Mouse (Mus musculus) urinary bladder, adult 2 months (tissue): ENCODE measurements around the gene Gins2. TPM values are rescaled to one million over a fixed set of nuclear protein-coding genes. Genes with fewer than 3 reads are reported as not detected.

Experiments
- DNase-seq: peaks from one replicate; pipeline ENCODE4 v3.0.0; 2022; ENCODE audit warnings: low spot score
- polyA plus RNA-seq: library from polyadenylated mRNA; depleted of rRNA; stranded (reverse); fragments of >200 nt; gene quantifications from 2 replicates; pipeline ENCODE4 v1.2.3, GENCODE M21; 2012

Gene Gins2
- polyA plus RNA-seq, 1 experiment = 6.4 TPM

DNA sequence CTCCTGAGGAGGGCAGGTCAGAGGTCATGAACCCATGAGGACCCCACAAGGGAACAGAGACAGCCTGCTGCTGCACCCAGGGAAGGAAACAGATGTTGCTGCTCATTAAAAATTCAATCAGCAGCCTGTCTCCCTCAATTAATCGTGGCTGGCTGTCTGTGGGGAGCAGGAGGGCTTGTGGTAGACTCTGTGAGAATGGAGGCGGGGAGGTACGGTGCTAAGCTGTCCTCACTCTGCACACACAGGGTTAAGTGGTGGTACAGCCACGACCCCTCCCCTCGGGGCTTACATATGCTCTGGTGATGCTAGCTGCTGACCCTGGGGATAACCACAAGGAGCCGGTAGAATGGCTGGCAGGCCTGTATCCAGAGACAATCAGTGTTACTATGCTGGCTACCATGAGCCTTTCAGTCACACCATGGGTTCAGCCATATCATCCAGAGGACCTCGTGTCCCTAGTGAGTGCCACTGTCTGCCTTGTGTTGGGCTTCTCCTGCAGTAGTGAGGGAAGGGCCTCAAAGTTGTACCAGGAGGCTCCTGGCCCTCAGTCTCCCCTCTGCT, 23.9 kb downstream of the Gins2 start:
- DNase-seq = no peak

DNA sequence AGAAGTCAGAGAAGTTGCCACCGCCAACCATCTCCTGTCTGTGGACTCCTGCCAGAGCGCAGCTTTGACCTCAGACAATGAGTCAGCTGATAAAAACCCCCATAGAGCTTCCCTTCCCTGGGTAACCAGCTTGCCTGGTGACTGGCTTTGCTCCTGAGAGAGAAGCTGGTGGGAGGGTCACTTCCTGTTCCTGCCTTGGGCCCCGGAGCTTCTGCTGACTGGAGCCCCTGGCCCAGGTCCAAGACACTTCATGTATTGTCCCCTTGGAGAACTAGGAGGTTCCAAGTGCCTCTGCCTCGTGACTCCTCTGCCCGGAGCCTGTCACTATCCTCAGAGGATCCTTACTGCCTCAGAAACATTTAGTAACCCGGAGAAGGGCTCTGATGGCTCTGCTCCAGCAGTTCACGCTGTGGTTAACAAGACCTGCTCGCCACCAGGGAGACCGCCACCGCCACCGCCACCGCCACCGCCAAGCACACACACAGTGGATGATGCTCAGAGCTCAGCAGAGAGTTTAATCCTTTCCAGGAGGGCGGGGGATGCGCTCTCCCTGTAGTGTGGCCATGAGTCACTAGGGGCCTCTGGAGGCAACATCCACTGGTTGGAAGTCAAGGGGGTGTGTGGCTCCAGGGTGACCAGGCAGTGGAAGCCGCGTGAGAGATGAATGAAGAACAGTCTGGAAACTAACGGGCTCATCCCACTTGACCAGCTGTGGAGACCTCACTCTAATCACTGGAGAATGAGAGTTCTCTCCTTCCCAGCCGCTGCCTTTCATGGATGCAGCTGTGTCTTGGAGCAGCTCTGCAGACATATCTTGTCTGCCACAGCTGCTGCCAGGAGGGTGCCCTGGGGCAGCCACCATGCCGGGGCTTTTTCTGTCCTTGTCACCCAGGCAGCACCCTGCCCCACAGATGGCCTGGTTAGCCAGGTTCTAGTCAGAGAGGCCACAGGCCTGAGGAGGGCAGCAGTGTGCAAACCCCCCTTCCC, 25.0 kb downstream of the Gins2 start:
- no peak for DNase-seq

DNA sequence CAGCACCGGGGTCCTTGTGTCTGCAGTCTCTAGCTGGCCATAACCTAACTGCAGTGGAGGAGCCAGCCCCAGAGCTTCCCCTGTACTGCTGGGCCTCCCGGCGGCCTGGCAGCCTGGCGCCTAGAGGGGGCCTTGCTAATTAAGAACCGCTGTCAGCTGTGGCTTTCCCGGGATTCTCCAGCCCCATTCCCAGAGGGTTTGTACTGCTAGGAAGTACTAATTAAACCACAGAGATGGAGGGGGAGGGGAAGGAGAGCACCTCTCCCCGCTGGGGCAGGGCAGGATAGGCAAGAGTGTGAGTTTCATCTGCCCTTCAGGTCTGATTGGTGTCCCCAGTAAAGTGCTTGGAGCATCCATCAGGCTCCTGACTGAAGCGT, 25.8 kb downstream of the Gins2 start:
- no peak for DNase-seq

- no peak for DNase-seq
Measured at GRCm38 (mm10) chr8:120562680-120563347, 26.3 kb downstream of the Gins2 start.

DNA sequence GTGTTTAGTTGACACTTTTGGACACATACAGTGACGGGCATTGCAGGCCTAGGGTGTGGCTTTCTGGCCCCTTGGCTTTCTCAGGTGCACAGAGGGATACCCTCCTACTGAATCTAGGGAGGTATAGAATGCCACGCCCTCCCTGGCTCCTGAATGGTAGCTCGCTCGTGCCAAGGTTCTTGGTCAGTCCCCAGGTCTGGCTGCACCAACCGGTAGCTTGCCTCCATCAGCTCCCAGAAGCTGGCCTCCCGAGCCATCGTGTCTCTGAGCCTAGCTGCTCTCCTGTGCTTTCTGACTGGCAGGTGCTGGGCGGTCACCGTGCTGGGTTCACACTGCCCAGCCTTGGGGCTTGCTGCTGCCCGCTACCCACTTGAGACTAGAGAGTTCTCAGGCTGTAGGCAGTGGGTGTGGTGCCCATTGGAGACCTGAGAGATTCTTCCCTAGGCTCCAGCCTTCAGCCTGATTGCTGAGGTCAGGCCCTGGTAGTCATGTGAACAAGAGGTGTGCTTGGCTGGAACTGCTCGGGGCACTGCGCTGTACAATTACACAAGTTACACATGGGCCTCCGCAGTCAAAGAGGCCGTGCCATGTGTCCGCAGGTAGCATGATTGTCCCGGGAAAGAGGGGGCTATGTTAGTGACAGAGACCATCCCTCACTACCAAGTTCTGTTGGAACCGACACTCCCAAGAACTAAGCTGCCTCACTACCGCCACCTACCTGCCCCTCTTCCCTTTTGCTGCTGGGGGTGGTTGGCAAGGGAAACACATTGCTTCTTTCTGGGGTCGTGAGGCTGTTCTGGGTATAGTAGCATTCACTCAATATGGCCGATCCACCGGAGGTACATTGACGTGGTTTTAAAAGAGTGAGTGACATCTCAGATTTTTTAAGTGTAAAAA, 27.3 kb downstream of the Gins2 start:
- no peak for DNase-seq

GRCm38 (mm10) chr8:120560535-120560934, 28.6 kb downstream of the Gins2 start:
- DNase-seq = no peak

GRCm38 (mm10) chr8:120559654-120560053, 29.4 kb downstream of the Gins2 start:
- no peak for DNase-seq

DNA sequence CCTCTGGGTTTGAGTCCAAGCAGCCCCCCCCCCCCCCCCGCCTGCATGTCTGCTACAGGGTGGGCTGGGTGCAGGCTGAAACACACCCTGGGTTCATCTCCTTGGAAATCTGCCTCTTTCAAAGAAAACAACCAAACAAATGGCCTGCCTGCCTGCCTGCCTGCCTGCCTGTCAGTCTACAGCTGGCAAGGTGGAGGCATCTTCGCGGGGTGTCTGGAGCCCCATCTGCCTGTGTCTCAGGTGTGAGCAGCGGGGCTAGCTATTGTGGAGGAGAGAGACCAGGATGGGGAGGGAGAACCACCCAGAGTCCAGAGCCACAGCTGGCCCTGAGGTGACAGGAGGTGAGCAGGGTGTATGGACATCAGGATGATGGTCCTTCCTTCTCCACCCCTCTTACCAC, 30.9 kb downstream of the Gins2 start:
- no peak for DNase-seq

DNA sequence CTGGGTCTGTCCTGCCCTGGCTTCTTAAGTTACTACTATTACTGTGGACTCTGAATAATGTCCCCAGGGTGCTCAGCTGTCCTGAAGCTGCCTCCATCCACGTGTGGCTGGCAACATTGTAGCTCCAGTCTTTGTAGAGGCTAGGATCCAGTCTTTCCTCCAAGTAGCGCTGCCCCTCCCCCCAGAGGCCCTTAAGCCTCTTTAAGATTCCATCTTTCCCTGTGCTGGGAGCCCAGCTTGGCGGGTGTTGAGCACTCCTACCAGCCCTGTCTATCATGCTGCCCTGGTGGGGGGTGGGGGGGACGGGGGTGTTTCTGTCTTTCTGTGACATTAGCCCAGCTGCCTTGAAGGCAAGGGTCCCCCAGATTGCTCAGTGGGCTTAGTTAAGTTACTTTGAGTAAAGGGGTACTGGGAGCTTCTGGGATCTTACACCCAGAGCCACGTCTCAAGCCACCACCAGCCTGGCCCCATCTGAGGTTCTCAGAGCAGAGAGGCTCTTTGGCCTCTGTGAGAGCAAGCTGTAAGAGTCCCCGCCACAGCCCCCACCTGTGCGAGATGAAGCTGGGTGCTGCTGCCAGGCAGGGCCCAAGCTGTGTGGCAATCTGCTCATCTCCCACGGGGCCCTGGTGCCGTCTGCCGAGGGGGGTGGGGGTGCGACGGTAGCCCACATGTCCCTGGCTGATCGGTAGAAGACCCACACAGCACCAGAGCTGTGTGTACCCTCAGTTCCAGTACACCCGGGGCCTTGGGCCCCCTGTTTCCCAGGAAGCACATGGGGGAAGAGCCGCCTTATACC, 31.7 kb downstream of the Gins2 start:
- DNase-seq = no peak

GRCm38 (mm10) chr8:120556198-120556892, 32.8 kb downstream of the Gins2 start:
- no peak for DNase-seq

GRCm38 (mm10) chr8:120554466-120555039, 34.6 kb downstream of the Gins2 start:
- no peak for DNase-seq

DNA sequence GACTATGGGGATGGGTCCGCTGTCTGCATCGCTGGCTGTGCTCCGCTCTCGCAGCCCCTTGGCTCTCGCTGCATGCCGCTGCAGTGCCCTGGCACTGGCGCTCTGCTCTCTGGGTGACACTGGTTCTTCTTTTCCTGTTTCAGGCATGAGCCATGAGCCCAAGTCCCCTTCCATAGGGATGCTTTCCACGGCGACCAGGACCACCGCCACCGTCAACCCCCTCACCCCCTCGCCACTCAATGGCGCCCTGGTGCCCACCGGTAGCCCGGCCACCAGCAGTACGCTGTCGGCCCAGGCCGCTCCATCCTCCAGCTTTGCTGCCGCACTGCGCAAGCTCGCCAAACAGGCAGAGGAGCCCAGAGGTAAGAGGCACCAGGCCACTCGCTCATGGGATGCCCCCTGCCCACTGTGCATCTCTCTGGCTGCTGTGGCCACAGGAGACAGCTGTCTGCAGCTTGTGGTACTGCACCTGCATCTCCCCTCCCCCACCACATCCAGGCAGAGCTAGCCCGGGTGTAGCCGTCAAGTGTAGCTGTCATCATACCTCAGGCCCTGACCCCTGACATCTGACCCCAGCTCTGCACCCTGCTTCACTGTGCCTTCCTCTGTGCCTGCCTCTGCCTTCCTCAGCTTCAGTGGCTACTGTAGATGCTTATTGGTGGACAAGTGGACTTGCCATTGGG, 35.5 kb downstream of the Gins2 start:
- DNase-seq = no peak

DNA sequence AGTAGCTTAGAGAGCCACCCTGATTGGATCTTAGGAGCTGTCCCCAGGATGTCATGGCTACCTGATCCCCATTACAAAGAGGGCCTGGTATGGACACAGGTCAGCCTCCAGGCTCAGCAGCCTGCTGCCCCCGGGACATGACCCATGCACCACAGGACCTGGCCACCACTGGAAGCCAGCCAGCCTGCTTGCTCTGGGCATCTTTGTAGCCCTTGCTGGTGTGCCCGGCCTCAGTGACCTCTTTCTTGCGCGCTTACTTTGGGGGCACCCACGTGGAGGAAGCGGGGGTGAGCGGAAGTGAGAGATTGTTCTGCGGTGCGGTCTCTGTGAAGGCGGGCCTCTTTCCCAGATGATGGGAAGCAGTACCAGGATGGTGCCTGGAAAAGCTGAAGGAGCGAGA, 36.6 kb downstream of the Gins2 start:
- no peak for DNase-seq

DNA sequence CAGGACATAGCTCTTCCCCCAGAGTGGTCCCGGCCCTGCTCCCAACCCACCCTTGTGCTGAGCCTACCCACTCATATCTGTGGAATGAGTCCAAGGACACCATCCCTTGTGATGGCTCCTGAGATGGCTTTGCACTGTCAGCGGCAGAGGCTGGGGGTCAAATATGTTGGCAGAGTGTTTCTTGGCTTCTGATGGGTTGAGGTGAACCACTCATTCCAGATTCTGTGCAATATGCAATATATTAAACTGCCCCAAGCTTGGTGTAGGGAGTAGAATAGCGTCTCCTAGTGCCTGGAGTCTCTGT, 37.5 kb downstream of the Gins2 start:
- no peak for DNase-seq

GRCm38 (mm10) chr8:120550937-120551676, 38.0 kb downstream of the Gins2 start:
- no peak for DNase-seq

GRCm38 (mm10) chr8:120550430-120550829, 38.7 kb downstream of the Gins2 start:
- DNase-seq = no peak

GRCm38 (mm10) chr8:120549922-120550321, 39.2 kb downstream of the Gins2 start:
- no peak for DNase-seq

DNA sequence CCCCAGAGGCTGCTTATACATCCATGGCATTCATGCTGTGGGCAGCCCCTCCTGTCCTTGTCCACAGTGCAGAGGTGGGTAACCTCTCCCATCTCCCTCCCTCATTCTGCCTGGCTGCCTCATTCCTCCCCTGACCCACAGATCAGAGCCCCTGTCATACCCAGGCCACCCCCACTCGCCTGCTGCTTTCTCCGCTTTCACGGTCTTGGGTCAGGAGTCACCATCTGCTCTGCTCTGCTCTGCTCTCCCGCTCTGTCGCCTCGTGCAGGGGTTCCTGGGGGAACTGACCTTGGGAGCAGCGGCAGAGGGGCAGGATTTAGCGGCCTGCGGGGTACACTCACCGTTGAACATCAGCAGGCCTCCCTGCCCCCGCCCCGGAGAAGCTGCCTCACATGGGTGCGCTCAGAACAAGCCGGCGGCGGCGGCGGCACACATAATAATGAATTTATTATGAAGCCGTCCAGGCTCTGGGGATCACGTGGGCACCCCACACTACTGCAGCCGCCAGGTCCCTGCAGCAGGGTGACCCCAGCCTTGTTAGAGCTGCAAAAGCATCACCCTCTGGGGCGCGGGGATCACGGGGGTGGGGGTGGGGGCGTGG, 39.7 kb downstream of the Gins2 start:
- DNase-seq = no peak
